Mouse (Mus musculus): ENCODE results near the gene Fzd9.
"Not testable (repeated sequence)": the region's sequence is repeated elsewhere in the genome, so short reads cannot be mapped to it uniquely, and the experiment has no call there.

Fzd9 gene

DNA sequence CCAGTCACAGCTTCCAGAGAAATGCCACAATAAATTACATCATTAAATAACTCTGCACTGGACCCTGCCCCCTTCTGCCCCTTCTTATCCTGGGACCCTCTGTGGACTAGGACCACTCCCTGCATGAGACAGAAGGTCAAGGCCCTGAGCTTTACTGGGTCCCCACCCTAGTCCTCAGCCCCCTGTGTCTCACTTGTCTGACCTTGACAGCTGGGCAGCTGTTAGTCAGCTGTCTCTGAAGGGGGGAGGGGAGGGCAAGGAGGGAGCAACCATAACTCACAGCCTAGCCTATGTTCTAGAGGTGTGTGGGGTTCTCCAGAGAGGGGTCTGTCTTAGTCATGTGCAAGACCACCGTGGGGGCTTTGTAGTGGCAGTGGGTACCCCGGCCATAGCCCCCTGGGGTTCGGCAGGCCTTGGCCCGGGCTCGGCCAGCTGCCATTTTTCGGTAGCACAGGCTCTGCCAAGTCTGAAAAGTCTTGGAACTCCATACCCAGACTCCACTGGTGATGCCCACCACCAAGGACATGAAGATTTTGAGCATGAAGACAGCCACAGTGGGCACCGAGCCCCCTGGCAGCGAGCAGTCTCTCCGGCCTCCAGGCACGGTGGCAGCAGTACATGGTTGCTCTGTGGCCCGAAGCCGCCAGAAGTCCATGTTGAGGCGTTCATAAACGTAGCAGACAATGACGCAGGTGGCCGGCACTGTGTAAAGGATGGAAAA lies 1.9 kb downstream of the Fzd9 start:
- no peak for DNase-seq (ENCODE audit: low read depth)

DNA sequence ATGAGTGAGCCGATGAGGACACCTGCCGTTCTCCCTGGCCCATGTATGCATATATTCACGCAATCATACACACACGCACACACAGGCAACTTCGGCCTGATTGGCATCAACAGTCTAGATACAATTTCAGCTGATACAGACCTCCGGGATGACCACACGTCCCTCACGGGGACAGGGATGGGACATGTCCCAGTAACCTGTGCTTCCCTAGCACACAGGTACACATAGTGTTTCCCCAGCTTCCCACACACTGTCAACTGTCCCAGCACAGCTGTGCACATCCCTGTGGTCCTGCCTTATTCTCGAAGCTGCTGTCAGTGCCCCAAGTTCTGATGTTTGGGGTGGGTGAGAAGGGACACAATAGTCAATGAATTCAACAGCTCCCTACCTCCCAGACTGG lies 3.7 kb downstream of the Fzd9 start:
- DNase-seq (ENCODE audit: low read depth): no peak

- no peak for DNase-seq (ENCODE audit: low read depth)
Observed at GRCm38 (mm10) chr5:135246531-135246930, 4.5 kb downstream of the Fzd9 start.

DNA sequence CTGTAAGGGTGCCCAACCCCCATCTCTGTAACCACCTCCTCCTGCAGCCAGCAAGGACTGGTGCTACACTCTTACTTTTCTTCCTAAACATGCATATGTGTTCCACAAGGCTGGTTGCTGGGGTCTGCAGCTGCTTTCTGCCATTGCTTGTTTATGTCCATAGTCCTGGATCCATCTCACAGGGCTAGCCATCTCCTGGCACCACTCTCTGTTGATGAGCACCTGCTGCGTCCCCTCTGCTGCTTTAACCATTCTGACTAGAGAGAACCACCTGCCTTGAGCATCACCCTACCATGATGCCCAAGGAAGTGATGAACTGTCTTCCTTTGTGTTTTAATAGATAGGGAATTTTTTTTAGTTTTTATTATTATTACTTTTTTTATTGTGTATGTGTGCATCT lies 7.9 kb downstream of the Fzd9 start:
- no peak for DNase-seq (ENCODE audit: low read depth)

DNA sequence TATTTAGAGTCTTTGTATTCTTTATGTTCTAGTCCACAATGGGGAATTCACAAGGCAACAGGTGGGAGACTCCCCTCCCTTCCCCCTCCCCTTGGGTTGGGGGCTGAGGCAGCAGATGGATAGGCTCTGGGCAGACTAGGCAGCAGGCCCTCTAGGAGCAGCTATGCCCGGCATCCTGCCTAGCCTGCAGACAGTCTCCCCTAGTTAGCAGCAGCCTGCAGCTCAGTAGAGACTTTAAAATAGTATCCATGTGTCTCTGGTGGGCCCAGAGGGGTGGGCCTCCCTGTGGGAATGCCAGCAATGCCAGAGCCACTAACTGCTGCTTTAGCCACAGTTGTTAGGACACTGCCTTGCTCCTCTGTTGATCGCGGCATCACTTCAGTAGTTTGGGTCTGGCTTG lies 8.4 kb downstream of the Fzd9 start:
- no peak for DNase-seq (ENCODE audit: low read depth)

GRCm38 (mm10) chr5:135242136-135242535 lies 8.9 kb downstream of the Fzd9 start:
- no peak for DNase-seq (ENCODE audit: low read depth)

GRCm38 (mm10) chr5:135241474-135241873 lies 9.6 kb downstream of the Fzd9 start:
- no peak for DNase-seq (ENCODE audit: low read depth)

DNA sequence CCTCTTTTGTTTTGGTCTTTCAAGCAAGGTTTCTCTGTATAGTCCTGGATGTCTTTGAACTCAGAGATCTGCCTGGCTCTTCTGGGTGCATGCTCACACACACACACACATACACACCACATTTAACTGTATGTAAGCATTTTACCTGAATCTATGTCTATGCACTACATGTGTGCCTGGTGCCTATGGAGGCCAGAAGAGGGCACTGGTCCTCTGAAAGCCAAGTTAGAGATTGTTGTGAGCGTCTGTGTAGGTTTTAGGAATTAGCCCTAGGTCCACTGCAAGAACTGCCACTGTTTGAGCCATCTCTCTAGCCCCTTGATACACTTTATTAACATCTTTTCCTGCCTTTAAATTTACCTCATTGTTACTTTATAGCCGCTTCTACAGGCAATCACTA lies 12.2 kb downstream of the Fzd9 start:
- DNase-seq (ENCODE audit: low read depth): no peak

- peak; percentile 26 for DNase-seq (ENCODE audit: low read depth)
Observed at GRCm38 (mm10) chr5:135236571-135236970, 14.5 kb downstream of the Fzd9 start.

DNA sequence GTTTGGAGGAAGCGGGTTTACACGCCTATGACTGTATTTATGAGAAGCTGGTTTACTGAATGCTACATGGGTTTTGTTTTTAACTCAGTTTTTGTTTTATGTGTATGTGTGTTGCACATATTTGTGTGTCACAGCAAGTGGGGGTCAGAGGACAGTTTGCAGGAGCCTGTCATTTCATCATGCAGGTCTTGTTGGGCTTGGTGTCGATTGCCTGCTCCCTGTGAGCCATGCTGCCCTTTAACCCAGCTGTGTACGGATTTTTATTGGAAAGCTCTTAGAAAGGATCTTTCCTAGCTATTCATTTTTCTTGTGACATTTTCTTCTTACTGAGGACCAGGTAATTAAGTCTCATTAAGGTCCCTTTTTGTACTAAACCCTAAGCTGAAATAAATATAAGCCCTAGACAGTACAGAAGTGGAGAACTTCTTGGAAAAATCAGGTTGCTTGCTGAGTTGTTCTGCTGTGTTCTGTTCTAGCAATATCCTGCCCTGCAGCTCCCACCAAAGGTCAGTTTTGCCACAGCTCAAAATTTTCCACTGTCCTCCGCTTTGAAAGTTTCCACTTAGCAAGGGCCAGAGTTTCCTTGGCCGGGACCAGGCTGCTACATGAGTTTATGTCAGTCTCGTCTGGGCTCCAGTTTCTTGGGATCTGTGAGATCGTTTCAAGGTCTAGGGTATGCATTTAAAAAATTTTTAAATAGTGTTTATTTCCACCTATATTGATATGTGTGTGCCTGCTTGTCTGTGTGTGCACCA lies 17.7 kb downstream of the Fzd9 start:
- DNase-seq (ENCODE audit: low read depth): no peak

- DNase-seq (ENCODE audit: low read depth): no peak
Observed at GRCm38 (mm10) chr5:135230186-135230585, 20.8 kb downstream of the Fzd9 start.

GRCm38 (mm10) chr5:135225879-135226278 lies 25.2 kb downstream of the Fzd9 start:
- DNase-seq (ENCODE audit: low read depth): not testable (repeated sequence)

DNA sequence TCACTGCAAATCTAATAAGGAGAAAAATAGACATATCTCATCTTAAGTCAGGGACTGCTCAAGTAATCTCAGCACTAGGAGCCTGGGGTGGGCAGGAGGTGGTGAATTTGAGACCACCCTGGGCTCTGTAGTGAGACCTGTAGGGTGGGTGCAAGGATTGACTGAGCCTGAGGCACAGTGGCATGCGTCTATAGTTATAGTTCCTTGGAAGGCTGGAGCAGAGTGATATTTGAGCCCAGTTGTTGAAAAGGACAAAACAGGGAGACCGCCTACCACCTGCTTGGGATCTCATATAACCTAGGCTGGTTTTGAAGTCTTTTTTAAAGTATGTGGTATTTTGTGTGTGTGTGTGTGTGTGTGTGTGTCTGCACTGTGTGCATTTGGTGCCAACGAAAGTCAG lies 26.9 kb downstream of the Fzd9 start:
- DNase-seq (ENCODE audit: low read depth): no peak

GRCm38 (mm10) chr5:135222066-135222465 lies 29.0 kb downstream of the Fzd9 start:
- no peak for DNase-seq (ENCODE audit: low read depth)

DNA sequence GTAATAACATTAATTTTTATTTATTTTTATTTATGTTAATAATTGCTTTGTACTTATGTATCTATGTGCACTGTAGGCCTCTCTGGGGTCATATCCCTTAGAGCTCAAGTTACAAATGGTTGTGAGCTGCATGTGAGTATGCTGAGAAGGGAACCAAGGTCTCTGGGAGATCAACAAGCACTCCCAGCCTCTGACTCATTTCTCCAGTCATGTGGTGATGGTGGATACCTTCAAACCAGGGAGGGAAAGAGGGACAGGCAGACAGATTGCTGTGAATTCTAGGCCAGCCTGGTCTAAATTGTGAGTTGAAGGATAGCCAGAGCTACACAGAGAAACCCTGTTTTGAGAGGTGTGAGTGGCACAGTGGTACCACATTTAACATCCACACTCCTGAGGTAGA lies 30.1 kb downstream of the Fzd9 start:
- peak; percentile 40 for DNase-seq (ENCODE audit: low read depth)

DNA sequence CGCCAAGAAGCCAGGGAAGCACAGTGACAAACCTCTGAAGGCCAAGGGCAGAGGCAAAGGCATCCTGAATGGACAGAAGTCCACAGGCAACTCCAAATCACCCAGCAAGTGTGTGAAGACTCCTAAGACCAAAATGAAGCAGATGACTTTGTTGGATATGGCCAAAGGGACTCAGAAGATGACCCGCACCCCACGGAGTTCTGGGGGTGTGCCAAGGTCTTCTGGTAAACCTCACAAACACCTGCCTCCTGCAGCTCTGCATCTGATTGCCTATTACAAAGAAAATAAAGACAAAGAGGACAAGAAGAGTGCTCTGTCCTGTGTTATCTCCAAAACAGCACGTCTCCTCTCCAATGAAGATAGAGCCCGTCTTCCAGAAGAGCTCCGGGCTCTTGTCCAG lies 34.2 kb downstream of the Fzd9 start:
- DNase-seq (ENCODE audit: low read depth): no peak

DNA sequence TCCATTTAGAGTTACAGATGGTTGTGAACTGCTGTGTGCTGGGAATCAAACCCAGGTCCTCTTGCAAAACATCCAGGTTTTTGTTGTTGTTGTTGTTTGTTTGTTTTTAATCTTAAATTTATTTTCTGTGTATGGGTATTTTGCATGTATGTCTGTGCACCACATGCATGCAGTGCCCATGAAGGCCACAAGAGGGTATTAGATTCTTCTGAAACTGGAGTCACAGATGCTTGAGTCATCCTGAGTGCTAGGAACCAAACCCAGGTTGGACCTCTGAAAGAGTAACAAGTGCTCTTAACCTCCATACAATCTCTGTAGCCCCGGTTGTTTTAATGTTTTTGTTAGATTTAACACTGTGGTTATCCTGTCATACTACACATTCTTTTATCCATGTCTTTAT lies 42.8 kb downstream of the Fzd9 start:
- no peak for DNase-seq (ENCODE audit: low read depth)

GRCm38 (mm10) chr5:135202763-135203162 lies 48.3 kb downstream of the Fzd9 start:
- no peak for DNase-seq (ENCODE audit: low read depth)

Measured in fibroblast of lung, adult 2 months (primary cell).